Mouse (Mus musculus) liver, adult (tissue): ENCODE data around the gene Gm20388.

Source experiments
- GATA4 ChIP-seq: IDR thresholded peaks from 2 replicates; pipeline ENCODE4 v1.6.1; 2014; ENCODE audit warnings: mild to moderate bottlenecking, low read length; ENCODE audit not compliant: insufficient replicate concordance

Gm20388 gene

GRCm38 (mm10) chr8:120549321-120549921 lies 638.8 kb downstream of the Gm20388 start:
- no peak for TF ChIP-seq GATA4

GRCm38 (mm10) chr8:120549922-120550321 lies 639.3 kb downstream of the Gm20388 start:
- TF ChIP-seq GATA4 = no peak

GRCm38 (mm10) chr8:120550430-120550829 lies 639.8 kb downstream of the Gm20388 start:
- no peak for TF ChIP-seq GATA4

GRCm38 (mm10) chr8:120550937-120551676 lies 640.5 kb downstream of the Gm20388 start:
- TF ChIP-seq GATA4 = no peak

GRCm38 (mm10) chr8:120551677-120551980 lies 641.0 kb downstream of the Gm20388 start:
- TF ChIP-seq GATA4 = no peak

GRCm38 (mm10) chr8:120552509-120552908 lies 641.9 kb downstream of the Gm20388 start:
- TF ChIP-seq GATA4 = no peak

- TF ChIP-seq GATA4 = no peak
Measured at GRCm38 (mm10) chr8:120553441-120554123, 642.9 kb downstream of the Gm20388 start.

- TF ChIP-seq GATA4 = no peak
Measured at GRCm38 (mm10) chr8:120554466-120555039, 643.9 kb downstream of the Gm20388 start.

GRCm38 (mm10) chr8:120556198-120556892 lies 645.7 kb downstream of the Gm20388 start:
- TF ChIP-seq GATA4 = no peak

- TF ChIP-seq GATA4 = no peak
Measured at GRCm38 (mm10) chr8:120557170-120557965, 646.7 kb downstream of the Gm20388 start.

- TF ChIP-seq GATA4 = no peak
Measured at GRCm38 (mm10) chr8:120558162-120558561, 647.5 kb downstream of the Gm20388 start.

- TF ChIP-seq GATA4 = no peak
Measured at GRCm38 (mm10) chr8:120559654-120560053, 649.0 kb downstream of the Gm20388 start.

GRCm38 (mm10) chr8:120560535-120560934 lies 649.9 kb downstream of the Gm20388 start:
- no peak for TF ChIP-seq GATA4

- TF ChIP-seq GATA4 = no peak
Measured at GRCm38 (mm10) chr8:120561539-120562435, 651.1 kb downstream of the Gm20388 start.
